Mouse (Mus musculus) kidney, embryonic 15.5 days (tissue): ENCODE results near the gene Smarca5. TPM values are rescaled to one million over a fixed set of nuclear protein-coding genes. Genes with fewer than 3 reads are reported as not detected.
A peak's percentile ranks its signal among the peaks of the same experiment; 100 is the strongest.

Experiments used
- ATAC-seq: fragments of 200-750 bp; cut with Nextera tagmentation; replicated peaks from 2 replicates; pipeline ENCODE4 v1.8.0; 2017; ENCODE audit warnings: moderate TSS enrichment; ENCODE audit not compliant: low FRiP score
- H3K27ac ChIP-seq: fragments of 300-500 bp; sonication (generic); 2 replicates; pipeline ENCODE4 v1.5.1; 2015; ENCODE audit warnings: mild to moderate bottlenecking, inconsistent platforms
- H3K27me3 ChIP-seq: fragments of 300-500 bp; sonication (generic); 2 replicates; pipeline ENCODE4 v1.6.1; 2015; ENCODE audit warnings: inconsistent platforms
- H3K36me3 ChIP-seq: fragments of 300-500 bp; sonication (generic); 2 replicates; pipeline ENCODE4 v1.6.1; 2015; ENCODE audit warnings: inconsistent platforms
- H3K4me1 ChIP-seq: fragments of 300-500 bp; sonication (generic); 2 replicates; pipeline ENCODE4 v1.6.1; 2015; ENCODE audit warnings: inconsistent platforms
- H3K4me2 ChIP-seq: fragments of 300-500 bp; sonication (generic); 2 replicates; pipeline ENCODE4 v1.6.1; 2015; ENCODE audit warnings: moderate library complexity, mild to moderate bottlenecking, inconsistent platforms
- H3K4me3 ChIP-seq: fragments of 300-500 bp; sonication (generic); replicated peaks from 2 replicates; pipeline ENCODE4 v1.5.1; 2015; ENCODE audit warnings: mild to moderate bottlenecking, inconsistent platforms
- H3K9ac ChIP-seq: fragments of 300-500 bp; sonication (generic); 2 replicates; pipeline ENCODE4 v1.6.1; 2015; ENCODE audit warnings: mild to moderate bottlenecking, inconsistent platforms
- H3K9me3 ChIP-seq: fragments of 300-500 bp; sonication (generic); replicated peaks from 2 replicates; pipeline ENCODE4 v1.6.1; 2016; ENCODE audit warnings: inconsistent platforms
- WGBS: fragments of 180-500 bp; shearing (Covaris S2); methylation state at CpG from one replicate; pipeline ENCODE4 v1.1.7; 2015; ENCODE audit warnings: mixed read lengths; 5-methylcytosine and 5-hydroxymethylcytosine counted together
- polyA plus RNA-seq: library from polyadenylated mRNA; unstranded; fragments of >200 nt; fragmentation: Nextera tagmentation; extraction: Ambion mirVana; gene quantifications from 2 replicates; pipeline ENCODE4 v1.2.1, GENCODE M21; 2015

Smarca5 gene
- polyA plus RNA-seq, 1 experiment from 2014 or later, result 80.9 TPM

DNA sequence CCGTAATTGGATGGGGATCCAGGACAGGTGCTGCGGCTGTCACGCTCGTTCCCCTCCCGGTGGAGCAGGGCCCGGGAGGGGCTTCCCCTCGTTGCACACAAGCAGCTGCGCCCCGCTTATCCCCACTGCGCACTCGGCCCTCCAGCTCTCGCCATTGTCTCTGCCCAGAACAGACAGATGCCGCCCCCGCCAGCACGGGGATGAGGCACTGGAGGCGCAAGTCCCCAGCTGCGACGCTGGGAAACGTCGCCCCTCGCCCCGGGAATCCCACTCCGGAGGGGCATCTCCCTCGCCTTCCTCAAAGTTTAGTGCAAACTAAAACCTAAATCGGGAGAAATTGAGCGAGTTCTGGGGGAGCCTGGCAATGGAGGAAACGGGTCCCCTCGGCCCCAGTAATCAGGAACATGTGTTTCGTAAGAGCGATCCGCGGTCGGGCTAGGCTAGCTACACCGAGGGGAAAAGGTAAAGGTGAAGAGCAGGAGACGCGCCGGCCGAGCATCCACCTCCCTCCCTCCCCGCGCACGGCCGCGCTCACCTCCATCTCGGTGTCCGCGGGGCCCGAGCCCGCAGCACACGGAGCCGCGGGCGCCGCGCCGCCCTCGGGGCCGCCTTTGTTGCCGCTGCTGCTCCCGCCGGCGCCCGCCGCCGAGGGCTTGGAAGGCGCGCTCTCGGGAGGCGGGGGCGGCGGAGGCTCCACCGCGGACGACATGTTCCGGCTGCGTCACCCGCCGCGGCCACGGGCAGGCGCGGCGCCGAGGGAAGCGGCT is 726 bp downstream of the Smarca5 start:
- peak overlapping the region; percentile 90 for H3K9ac ChIP-seq
- ATAC-seq, result peak; percentile 68
- H3K4me1 ChIP-seq, result peaks cover 11% of the 10 kb centered on the region
- no peaks in the 10 kb centered on the region for H3K9me3 ChIP-seq
- H3K27ac ChIP-seq, result peak overlapping the region; percentile 99
- peak overlapping the region; percentile 95 for H3K4me3 ChIP-seq
- H3K36me3 ChIP-seq, result peaks cover 22% of the 10 kb centered on the region
- peak overlapping the region; percentile 90 for H3K4me2 ChIP-seq
- under 1% methylated on average over 72 of the region's 84 CpGs for WGBS
- no peaks in the 10 kb centered on the region for H3K27me3 ChIP-seq

DNA sequence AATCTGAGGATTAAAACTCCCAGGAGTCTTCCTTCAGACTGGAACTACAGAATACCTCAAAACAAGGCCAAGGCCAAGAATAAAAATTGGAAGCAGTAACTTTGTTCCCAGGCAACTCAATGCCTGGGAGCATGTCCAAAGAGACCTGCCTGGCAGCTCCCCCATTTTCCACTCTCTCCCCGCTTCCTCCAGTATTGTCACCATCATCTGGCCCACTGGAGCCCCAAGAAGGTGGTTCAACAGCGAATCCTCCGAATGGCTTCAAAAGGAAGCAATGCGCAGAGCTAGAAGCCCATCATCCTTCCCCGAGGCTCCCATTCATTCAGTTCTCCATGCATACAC is 1.3 kb downstream of the Smarca5 start:
- ATAC-seq, result no peak
- WGBS, result 3% methylated on average over 5 of the region's 5 CpGs
- Histone ChIP-seq H3K9ac (peak overlapping the region; percentile 90), H3K4me1 (peaks cover 11% of the 10 kb centered on the region), H3K4me2 (peak overlapping the region; percentile 90), H3K9me3 (no peaks in the 10 kb centered on the region), H3K4me3 (peak overlapping the region; percentile 95), H3K27me3 (no peaks in the 10 kb centered on the region), H3K36me3 (peaks cover 26% of the 10 kb centered on the region), H3K27ac (peak overlapping the region; percentile 99)

DNA sequence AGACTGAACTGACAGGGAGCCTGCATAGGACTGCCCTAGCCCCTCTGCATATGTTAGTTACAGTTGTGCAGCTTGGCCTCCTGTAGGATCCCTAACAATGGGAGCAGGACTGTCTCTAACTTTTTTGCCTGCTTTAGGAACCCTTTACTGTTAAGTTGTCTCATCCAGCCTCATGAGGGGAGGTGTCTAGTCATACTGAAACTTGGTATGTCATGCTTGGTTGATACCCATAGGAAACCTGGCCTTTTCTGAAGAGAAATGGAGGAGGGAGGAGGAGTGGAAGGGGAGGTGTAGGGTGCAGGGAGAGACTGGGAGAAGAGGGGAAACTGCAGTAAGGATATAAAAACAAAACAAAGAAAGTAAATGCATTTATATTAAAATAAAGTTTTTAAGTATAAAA is 7.0 kb downstream of the Smarca5 start:
- no peak overlapping the region for H3K9ac ChIP-seq
- ATAC-seq, result no peak

DNA sequence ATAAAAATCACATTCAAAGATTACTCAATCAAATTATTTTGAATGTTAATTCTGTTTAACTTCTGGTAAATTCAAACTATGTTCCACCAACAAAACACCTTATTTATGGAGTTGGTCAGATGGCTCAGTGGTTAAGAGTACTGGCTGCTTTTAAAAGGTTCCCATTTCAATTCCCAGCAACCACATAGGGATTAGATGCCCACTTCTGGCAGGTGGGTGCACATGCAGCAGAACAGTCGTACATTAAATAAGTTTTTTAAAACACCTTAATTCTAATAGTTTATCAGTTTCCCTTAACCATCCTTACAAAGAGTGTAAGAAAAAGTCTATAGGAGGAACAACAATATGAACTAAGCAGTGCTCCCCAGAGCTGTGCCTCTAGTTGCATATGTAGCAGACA is 24.8 kb downstream of the Smarca5 start:
- Histone ChIP-seq H3K9me3 (no peaks in the 10 kb centered on the region), H3K9ac (no peak overlapping the region), H3K27me3 (no peaks in the 10 kb centered on the region), H3K4me3 (no peak overlapping the region), H3K36me3 (peaks cover 77% of the 10 kb centered on the region), H3K27ac (no peak overlapping the region), H3K4me2 (no peak overlapping the region), H3K4me1 (no peaks in the 10 kb centered on the region)
- no peak for ATAC-seq
- 92% methylated on average over 1 of the region's 1 CpGs for WGBS

More for the DNA sequence above, 7.0 kb downstream of the Smarca5 start:
- Histone ChIP-seq H3K4me3 (no peak overlapping the region), H3K9me3 (no peaks in the 10 kb centered on the region), H3K27ac (no peak overlapping the region), H3K4me2 (no peak overlapping the region), H3K4me1 (no peaks in the 10 kb centered on the region), H3K36me3 (peaks cover 71% of the 10 kb centered on the region), H3K27me3 (no peaks in the 10 kb centered on the region)

DNA sequence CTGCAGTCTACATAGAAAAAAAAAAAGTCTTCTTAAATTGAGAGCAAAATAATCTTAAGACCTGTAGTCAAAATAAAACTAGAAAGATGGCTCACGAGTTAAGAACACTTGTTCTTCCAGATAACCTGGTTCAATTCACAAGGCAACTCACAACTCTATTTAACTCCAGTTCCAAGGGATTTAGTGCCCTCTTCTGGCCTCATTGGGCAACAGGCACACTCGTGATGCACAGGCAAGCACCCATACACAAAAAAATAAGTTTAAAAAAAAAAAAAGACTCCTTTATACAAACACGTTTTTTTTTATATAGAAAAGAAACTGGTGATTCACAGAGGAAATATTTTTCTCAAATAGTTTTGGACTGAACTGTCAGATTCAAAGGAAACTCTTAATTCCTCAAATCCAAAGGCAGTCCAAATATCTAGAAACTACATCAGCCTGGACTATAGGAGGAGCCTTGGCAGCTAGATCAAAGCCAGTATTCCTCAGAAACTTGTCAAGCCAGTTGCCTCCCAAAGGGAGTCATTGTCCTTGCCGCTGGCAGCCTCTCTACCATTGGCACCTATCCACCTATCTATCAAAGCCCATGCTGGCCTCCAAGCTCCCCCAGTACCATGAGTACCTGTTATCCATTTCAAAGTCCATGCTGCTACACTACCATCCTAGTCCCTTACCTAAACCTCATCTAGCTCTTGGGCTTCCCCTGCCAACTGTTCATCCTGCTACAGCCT is 28.5 kb downstream of the Smarca5 start:
- Histone ChIP-seq H3K4me1 (no peaks in the 10 kb centered on the region), H3K9ac (no peak overlapping the region), H3K4me2 (no peak overlapping the region), H3K27ac (no peak overlapping the region), H3K36me3 (peaks cover 81% of the 10 kb centered on the region), H3K9me3 (no peaks in the 10 kb centered on the region), H3K4me3 (no peak overlapping the region), H3K27me3 (no peaks in the 10 kb centered on the region)
- ATAC-seq, result no peak
- WGBS, result 88% methylated on average over 4 of the region's 4 CpGs

DNA sequence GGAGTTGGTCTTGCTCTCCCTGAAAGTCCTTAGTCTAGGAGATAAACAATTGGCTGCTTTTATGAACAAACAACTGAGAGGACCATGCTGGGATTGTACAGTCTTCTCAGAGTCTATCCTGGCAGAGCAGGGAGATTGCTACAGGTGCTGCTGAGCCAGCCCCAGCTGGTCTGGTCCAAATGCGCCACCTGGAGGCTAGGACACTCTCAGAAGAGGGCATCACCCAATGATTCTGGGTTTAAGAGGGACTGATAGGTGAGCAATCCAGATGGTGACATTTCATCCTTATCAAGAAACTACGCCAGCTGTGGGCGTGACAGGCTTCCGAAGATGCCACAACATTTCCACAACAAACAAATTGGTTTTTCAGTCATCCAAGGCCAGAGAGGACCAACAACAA is 51.2 kb downstream of the Smarca5 start:
- Histone ChIP-seq H3K27me3 (no peaks in the 10 kb centered on the region), H3K4me1 (no peaks in the 10 kb centered on the region), H3K4me2 (no peak overlapping the region), H3K9ac (no peak overlapping the region), H3K9me3 (no peaks in the 10 kb centered on the region), H3K36me3 (no peaks in the 10 kb centered on the region), H3K4me3 (no peak overlapping the region), H3K27ac (no peak overlapping the region)
- peak; percentile 82 for ATAC-seq
- 37% methylated on average over 4 of the region's 4 CpGs for WGBS

DNA sequence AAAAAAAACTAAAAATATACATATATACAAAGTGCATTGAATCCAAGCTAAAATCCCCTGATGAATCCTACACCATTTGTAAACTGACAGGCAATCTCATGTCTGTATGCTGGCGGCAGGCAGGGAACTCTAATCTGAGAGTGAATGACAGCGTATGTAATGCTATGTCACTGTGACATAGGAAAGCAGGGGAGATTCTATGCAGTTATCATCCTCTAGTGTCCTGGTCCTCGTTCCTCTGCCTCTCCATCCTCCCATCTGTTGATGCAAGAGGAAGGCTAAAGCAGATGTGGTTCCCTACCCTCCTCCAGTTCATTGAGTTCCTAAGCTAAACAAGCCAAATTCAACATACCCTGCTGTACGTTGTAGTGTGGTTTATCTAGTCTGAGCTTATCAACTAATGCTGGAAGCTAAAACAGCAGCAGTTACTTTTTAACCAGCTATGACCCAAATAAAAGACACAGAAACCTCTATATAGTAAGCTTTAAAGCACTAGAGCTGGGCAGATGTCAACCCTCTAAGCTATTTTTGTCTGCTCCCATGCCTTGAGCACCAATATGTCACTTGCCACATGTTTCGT is 55.5 kb downstream of the Smarca5 start:
- Histone ChIP-seq H3K4me2 (no peak overlapping the region), H3K36me3 (no peaks in the 10 kb centered on the region), H3K4me1 (no peaks in the 10 kb centered on the region), H3K27me3 (no peaks in the 10 kb centered on the region), H3K9me3 (no peaks in the 10 kb centered on the region), H3K9ac (no peak overlapping the region), H3K4me3 (no peak overlapping the region), H3K27ac (no peak overlapping the region)
- ATAC-seq, result no peak
- WGBS, result 74% methylated on average over 5 of the region's 5 CpGs

DNA sequence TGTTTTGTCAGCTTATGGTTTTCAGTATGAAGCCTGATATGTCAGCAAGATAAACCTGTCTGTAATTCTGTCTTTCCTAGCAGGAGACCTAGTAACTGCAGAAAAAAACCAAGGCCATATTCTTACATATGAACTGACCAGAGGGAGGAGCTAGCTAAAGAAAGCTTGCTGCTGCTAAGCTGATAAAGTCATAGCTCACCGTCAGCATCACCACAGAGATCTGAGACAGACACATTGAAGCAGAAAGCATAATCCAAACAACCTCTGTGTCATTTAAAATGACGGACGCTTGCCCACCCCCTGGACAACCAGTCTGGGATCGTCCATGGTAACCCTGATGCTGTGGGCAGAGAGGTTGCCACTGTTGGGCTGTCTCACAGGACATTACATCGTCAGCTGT is 56.7 kb downstream of the Smarca5 start:
- Histone ChIP-seq H3K27me3 (no peaks in the 10 kb centered on the region), H3K4me1 (no peaks in the 10 kb centered on the region), H3K9me3 (no peaks in the 10 kb centered on the region), H3K4me3 (no peak overlapping the region), H3K4me2 (no peak overlapping the region), H3K9ac (no peak overlapping the region), H3K27ac (no peak overlapping the region), H3K36me3 (no peaks in the 10 kb centered on the region)
- ATAC-seq, result no peak
- 77% methylated on average over 5 of the region's 5 CpGs for WGBS

DNA sequence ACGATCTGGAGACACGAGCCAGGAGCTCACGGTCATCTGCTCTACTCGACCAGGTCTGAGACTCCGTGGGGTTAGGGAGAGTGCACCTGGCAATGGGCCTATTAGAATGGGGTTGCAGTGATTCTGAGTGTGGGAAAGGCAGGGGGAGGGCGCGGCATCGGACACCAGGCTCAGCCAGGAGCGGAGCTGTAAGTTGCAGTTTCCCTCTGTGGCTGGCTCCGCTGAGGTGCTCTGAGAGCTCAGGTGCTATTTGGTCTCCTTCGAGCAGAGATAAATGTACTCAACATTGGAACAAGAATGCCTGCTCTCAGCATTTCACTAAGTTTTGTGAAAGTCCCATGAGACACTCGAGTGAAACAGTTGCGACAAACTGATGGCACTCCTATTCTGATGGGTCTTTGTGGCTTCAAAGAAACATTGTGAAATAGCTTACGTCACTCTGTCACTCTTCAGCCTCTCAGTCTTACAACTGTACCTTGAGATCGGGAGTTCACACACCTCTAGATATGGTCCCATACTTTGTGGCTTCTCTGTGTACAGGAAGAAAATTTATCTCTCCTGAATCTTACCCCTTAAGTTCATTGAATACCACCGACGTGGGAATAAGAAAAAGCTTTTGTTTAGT is 69.9 kb downstream of the Smarca5 start:
- no peak overlapping the region for H3K9ac ChIP-seq
- WGBS, result 74% methylated on average over 17 of the region's 17 CpGs
- no peaks in the 10 kb centered on the region for H3K4me1 ChIP-seq
- no peak overlapping the region for H3K4me3 ChIP-seq
- no peak overlapping the region for H3K27ac ChIP-seq
- no peak overlapping the region for H3K4me2 ChIP-seq
- no peaks in the 10 kb centered on the region for H3K36me3 ChIP-seq
- ATAC-seq, result no peak
- no peaks in the 10 kb centered on the region for H3K9me3 ChIP-seq
- H3K27me3 ChIP-seq, result no peaks in the 10 kb centered on the region

DNA sequence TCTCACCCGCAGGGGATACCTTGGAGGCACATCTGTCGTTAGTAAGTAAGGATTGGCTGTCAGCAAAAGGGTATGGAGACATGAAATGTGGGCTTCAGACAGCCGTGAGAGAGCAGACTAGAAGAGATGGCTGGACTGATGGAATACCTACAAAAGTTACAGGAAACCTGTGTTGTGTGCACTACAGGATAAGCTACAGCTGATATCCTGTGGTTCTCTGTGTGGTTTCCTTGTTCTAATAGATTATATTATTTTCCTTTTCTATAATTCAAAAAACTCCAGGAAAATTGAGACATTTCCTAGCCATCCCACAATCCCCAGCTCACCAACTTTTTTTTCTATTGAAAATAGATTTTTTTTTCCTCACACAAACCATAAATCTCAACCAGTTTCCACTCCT is 75.8 kb downstream of the Smarca5 start:
- no peaks in the 10 kb centered on the region for H3K36me3 ChIP-seq
- H3K4me3 ChIP-seq, result no peak overlapping the region
- no peaks in the 10 kb centered on the region for H3K4me1 ChIP-seq
- H3K9ac ChIP-seq, result no peak overlapping the region
- no peak for ATAC-seq
- H3K4me2 ChIP-seq, result no peak overlapping the region
- H3K9me3 ChIP-seq, result no peaks in the 10 kb centered on the region
- no peak overlapping the region for H3K27ac ChIP-seq
- 70% methylated on average over 3 of the region's 3 CpGs for WGBS
- H3K27me3 ChIP-seq, result no peaks in the 10 kb centered on the region

DNA sequence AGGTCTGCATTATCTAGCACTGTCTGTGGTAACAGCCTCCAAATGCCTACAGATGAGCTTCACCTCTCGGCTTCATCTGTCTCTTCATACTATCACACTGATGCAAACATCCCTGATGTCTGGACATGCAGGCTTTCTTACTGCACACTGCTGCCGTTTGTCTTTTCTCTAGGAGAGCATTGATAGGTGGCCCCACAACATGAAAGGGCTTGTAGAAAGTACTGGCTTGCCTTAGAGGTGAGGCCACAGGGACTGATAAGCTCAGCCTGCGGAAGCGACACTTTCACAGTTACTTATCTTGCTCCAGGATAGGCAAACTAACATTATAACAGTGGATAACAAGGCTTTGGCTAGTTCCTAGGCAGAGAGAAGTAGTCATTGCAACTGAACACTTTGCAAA is 78.2 kb downstream of the Smarca5 start:
- Histone ChIP-seq H3K27ac (no peak overlapping the region), H3K4me1 (0 out of 2 replicates have a peak, but pooled peaks cover 2% of the 10 kb centered on the region), H3K9me3 (no peaks in the 10 kb centered on the region), H3K36me3 (no peaks in the 10 kb centered on the region), H3K9ac (no peak overlapping the region), H3K4me3 (no peak overlapping the region), H3K27me3 (no peaks in the 10 kb centered on the region), H3K4me2 (no peak overlapping the region)
- no peak for ATAC-seq
- 75% methylated on average over 4 of the region's 4 CpGs for WGBS

DNA sequence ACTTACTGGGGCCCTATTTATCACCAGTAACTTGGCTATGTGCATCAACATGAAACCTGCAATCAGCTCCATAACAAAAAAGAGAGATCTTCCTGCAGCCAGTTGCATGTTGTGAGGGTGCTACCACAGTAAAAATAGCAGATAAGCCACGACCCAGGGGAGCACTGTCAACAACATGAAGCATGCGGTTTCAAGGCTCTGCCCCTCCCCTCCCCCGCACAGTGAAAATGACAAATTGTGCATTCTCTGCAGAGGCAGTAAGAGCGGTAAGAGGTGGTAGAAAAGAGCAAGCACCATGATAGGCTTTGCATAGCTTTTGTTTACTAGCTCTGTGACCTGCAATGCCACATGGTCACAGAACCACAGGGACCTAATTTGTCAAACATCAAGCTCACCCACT is 81.7 kb downstream of the Smarca5 start:
- 27% methylated on average over 4 of the region's 4 CpGs for WGBS
- Histone ChIP-seq H3K27me3 (no peaks in the 10 kb centered on the region), H3K36me3 (no peaks in the 10 kb centered on the region), H3K4me3 (no peak overlapping the region), H3K9ac (no peak overlapping the region), H3K27ac (no peak overlapping the region), H3K9me3 (no peaks in the 10 kb centered on the region), H3K4me1 (0 out of 2 replicates have a peak, but pooled peaks cover 2% of the 10 kb centered on the region), H3K4me2 (no peak overlapping the region)
- no peak for ATAC-seq
